Mouse (Mus musculus) testis, postnatal 10 days (tissue): ENCODE measurements around the gene Abhd16a.

ENCODE experiments used
- DNase-seq: peaks from one replicate; pipeline ENCODE4 v3.0.0; 2021; ENCODE audit warnings: low spot score

Abhd16a gene

DNA sequence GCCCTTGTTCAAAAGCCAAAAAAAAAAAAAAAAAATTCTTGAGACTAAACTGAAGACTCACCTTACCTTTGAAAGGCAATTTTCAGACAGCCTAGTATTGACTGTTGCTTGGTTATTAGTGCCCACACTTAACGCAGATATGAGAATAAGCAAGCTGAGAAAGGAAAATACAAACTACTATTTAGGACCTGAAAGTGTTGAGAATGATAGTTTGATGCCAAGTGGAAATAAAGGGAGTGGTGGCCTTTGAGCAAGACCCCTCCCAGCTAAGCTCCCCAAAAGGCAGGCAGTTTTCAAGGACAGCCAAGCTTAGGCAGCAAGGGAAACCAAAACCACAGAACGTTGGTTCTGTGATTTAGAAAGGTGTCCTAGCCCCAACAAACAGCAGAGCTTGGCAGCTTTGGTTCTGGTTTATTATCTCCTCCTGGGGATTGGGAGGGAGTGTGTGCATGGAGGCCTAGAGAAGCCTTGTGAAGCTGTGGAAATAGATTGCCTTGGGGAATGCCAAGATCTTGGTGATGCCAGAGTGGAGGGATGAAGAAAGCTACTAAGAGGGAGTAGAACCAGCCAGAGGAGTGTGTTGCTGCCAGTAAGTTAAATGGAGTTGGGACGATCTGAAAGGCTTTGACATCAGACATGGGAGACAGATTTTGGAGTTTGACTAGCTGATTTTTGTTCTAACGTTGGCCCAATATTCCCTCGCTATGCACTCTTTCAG is 59.0 kb downstream of the Abhd16a start:
- no peak for DNase-seq

DNA sequence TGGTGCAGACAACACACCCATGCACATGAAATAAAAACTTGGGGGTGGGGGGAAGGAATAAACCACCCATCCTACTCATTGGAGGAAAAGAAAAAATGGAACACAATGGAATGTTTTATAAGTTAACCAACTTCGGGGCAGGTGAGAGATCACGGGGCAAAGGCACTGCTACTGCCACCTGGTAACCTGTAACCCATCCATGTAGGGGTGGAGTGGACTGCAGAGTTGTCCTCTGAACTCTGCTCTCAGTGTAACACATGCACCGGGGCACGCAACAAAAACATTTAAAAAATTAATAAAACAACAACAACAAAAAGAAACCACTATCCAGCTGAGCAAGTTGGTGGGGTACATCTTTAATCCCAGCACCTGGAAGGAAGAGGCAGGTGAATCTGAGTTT is 63.1 kb downstream of the Abhd16a start:
- DNase-seq, result no peak
